Mouse (Mus musculus) lung, postnatal 0 days (tissue): ENCODE data around the gene Lhfpl2. TPM values are rescaled to one million over a fixed set of nuclear protein-coding genes. Genes with fewer than 3 reads are reported as not detected.

Source experiments
- ATAC-seq: fragments of 200-750 bp; cut with Nextera tagmentation; 2 replicates; pipeline ENCODE4 v1.8.0; 2017; ENCODE audit warnings: moderate library complexity
- DNase-seq: peaks from one replicate; pipeline ENCODE4 v3.0.0-alpha.2; 2016; ENCODE audit warnings: low spot score
- H3K27ac ChIP-seq: fragments of 300-500 bp; sonication (generic); 2 replicates; pipeline ENCODE4 v1.5.1; 2014; ENCODE audit warnings: antibody characterized with exemption, mild to moderate bottlenecking, low read length, mixed read lengths
- H3K27me3 ChIP-seq: fragments of 300-500 bp; sonication (generic); replicated peaks from 2 replicates; pipeline ENCODE4 v1.6.1; 2014; ENCODE audit warnings: low read length, mixed read lengths; ENCODE audit not compliant: insufficient read depth
- H3K36me3 ChIP-seq: fragments of 300-500 bp; sonication (generic); 2 replicates; pipeline ENCODE4 v1.6.1; 2014; ENCODE audit warnings: low read length, mixed read lengths; ENCODE audit not compliant: insufficient read depth
- H3K4me1 ChIP-seq: fragments of 300-500 bp; sonication (generic); 2 replicates; pipeline ENCODE4 v1.6.1; 2014; ENCODE audit warnings: antibody characterized with exemption, low read depth, low read length, mixed read lengths; ENCODE audit not compliant: insufficient read depth
- H3K4me2 ChIP-seq: fragments of 300-500 bp; sonication (generic); replicated peaks from 2 replicates; pipeline ENCODE4 v1.6.1; 2014; ENCODE audit warnings: low read depth, mild to moderate bottlenecking, low read length, moderate library complexity, mixed read lengths
- H3K4me3 ChIP-seq: fragments of 300-500 bp; sonication (generic); 2 replicates; pipeline ENCODE4 v1.5.1; 2014; ENCODE audit warnings: low read depth, low read length
- H3K9ac ChIP-seq: fragments of 300-500 bp; sonication (generic); replicated peaks from 2 replicates; pipeline ENCODE4 v1.6.1; 2014; ENCODE audit warnings: low read depth, mild to moderate bottlenecking
- H3K9me3 ChIP-seq: fragments of 300-500 bp; sonication (generic); 2 replicates; pipeline ENCODE4 v1.6.1; 2016; ENCODE audit warnings: low read length, mixed read lengths
- CTCF ChIP-seq: IDR thresholded peaks from 2 replicates; pipeline ENCODE4 v1.5.1; 2016; ENCODE audit warnings: antibody characterized with exemption, mild to moderate bottlenecking
- EP300 ChIP-seq: IDR thresholded peaks from 2 replicates; pipeline ENCODE4 v1.6.1; 2016; ENCODE audit warnings: antibody characterized with exemption, mild to moderate bottlenecking, control low read depth
- WGBS: fragments of 180-500 bp; shearing (Covaris S2); extraction: QIAGEN DNeasy Blood & Tissue Kit; methylation state at CpG from one replicate; pipeline ENCODE4 v1.1.7; 2014; 5-methylcytosine and 5-hydroxymethylcytosine counted together
- polyA plus RNA-seq: library from polyadenylated mRNA; unstranded; fragments of >200 nt; fragmentation: Nextera tagmentation; extraction: Ambion mirVana; gene quantifications from 2 replicates; pipeline ENCODE4 v1.2.1, GENCODE M21; 2015

Gene Lhfpl2
- polyA plus RNA-seq, 1 experiment from 2014 or later, result 19.9 TPM

DNA sequence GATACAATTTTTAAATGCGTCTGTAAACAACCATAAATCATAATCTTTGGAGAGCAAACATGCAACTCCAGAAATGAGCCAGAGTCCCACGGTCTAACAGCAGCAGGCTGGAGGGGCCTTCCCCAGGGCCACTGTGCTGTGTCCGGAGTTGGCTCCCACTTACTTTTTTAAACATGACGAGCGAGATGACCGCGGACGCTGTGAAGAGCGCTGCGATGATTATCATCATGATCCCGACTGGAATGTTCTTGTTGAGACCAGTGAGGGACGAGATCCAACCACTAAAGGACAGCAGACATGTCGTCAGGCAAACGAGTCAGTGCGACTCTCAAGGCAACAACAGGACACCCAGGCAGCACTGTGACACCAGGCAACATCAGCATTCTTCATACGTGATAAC, 150.4 kb downstream of the Lhfpl2 start:
- TF ChIP-seq EP300 (no peak), CTCF (no peak)
- H3K27me3 ChIP-seq, result no peaks in the 10 kb centered on the region
- no peak overlapping the region for H3K27ac ChIP-seq
- H3K9ac ChIP-seq, result no peak overlapping the region
- H3K36me3 ChIP-seq, result peaks cover 7% of the 10 kb centered on the region; the same call in 1 of the 2 replicates
- DNase-seq, result no peak
- 95% methylated on average over 16 of the region's 16 CpGs for WGBS
- H3K4me1 ChIP-seq, result no peaks in the 10 kb centered on the region
- H3K4me2 ChIP-seq, result no peak overlapping the region
- H3K9me3 ChIP-seq, result no peaks in the 10 kb centered on the region
- no peak for ATAC-seq
- no peak overlapping the region for H3K4me3 ChIP-seq

DNA sequence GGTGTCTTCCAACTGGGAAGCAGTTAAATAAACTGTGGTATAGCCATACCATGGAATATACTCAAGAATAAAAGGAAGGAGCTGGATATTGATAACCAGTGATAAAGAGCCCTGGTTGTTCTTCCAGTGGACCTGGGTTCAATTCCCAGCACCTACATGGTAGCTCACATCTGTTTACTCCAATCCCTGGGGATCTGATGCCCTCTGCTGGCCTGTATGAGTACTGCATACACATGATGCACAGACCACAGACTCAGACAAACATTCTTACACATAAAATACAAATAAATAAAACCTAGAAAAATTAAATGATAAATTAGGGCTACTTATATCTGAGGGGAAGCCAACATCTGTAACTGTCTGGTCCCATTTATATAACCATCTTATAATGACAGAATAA, 151.3 kb downstream of the Lhfpl2 start:
- Histone ChIP-seq H3K4me3 (no peak overlapping the region), H3K9ac (no peak overlapping the region), H3K36me3 (0 out of 2 replicates have a peak, but pooled peaks cover 3% of the 10 kb centered on the region), H3K4me1 (no peaks in the 10 kb centered on the region), H3K4me2 (no peak overlapping the region), H3K27me3 (no peaks in the 10 kb centered on the region), H3K9me3 (no peaks in the 10 kb centered on the region), H3K27ac (no peak overlapping the region)
- DNase-seq (no peak), ATAC-seq (no peak)
- TF ChIP-seq EP300, result no peak
- peak; percentile 55 for TF ChIP-seq CTCF

DNA sequence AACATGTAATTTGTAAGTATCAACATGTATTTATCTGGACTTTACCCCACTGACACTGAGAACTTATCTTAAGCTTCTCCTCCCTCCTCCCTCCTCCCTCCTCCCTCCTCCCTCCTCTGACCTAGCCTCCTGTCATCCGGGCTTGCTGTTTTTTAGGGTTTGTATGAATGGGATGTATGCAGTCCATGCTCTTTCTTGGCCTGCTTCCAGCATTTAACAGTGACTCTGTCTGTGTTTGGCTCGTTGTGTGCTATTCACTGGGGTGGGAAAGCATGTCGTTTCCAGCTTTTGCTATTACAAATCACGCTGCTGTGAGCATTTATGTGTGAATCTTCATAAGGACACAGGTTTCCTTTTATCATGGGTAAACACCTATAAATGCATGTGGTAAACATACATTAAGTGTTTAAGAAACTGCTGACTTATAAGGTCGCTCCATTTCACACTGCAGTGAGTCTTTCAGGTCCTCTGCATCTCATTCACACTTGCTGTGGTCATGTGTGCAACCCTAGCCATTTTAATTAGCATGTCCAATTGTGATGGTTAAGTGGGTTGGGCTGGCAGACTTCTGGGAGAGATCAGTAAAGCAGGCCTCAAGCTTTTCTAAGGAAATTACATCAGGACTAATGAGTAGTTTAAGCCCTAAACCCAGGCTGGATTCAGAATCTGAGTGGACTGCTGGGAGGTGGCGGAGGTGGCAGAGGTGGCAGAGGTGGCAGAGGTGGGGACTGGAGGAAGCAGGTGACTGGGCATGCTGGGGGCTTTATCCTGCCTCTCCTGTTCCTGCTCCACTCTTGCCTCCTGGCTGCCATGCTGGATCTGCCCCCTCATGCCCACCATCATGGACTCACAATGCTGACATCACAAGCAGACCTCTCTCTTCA, 153.9 kb downstream of the Lhfpl2 start:
- no peak for ATAC-seq
- Histone ChIP-seq H3K36me3 (0 out of 2 replicates have a peak, but pooled peaks cover 3% of the 10 kb centered on the region), H3K27me3 (no peaks in the 10 kb centered on the region), H3K4me3 (no peak overlapping the region), H3K4me2 (no peak overlapping the region), H3K4me1 (no peaks in the 10 kb centered on the region), H3K27ac (no peak overlapping the region), H3K9me3 (no peaks in the 10 kb centered on the region), H3K9ac (no peak overlapping the region)
- DNase-seq, result no peak
- TF ChIP-seq CTCF (no peak), EP300 (no peak)
- 49% methylated on average over 6 of the region's 6 CpGs for WGBS

DNA sequence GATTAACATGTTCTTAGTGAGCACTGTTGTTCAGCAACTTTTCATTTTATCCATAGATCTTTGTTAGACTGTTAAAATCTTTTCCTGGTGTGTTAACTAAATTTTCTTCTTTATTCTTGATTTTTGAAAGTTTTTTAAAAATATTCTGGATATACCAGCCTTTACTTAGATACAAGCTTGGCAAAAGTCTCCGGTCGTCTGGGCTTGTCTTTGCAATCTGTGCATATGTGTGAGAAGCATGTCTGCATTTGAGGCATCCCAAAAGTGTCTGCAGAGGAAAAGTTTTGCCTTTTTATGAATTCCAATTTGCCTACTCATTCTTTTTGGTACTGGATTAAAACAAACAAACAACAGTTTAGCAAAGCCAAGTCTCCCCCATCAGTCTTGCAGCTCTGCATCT, 154.6 kb downstream of the Lhfpl2 start:
- TF ChIP-seq EP300 (no peak), CTCF (no peak)
- no peaks in the 10 kb centered on the region for H3K9me3 ChIP-seq
- H3K36me3 ChIP-seq, result 0 out of 2 replicates have a peak, but pooled peaks cover 3% of the 10 kb centered on the region
- DNase-seq (no peak), ATAC-seq (no peak)
- H3K4me2 ChIP-seq, result no peak overlapping the region
- H3K4me3 ChIP-seq, result no peak overlapping the region
- no peak overlapping the region for H3K9ac ChIP-seq
- WGBS, result 97% methylated on average over 2 of the region's 2 CpGs
- H3K4me1 ChIP-seq, result no peaks in the 10 kb centered on the region
- H3K27ac ChIP-seq, result no peak overlapping the region
- H3K27me3 ChIP-seq, result no peaks in the 10 kb centered on the region

DNA sequence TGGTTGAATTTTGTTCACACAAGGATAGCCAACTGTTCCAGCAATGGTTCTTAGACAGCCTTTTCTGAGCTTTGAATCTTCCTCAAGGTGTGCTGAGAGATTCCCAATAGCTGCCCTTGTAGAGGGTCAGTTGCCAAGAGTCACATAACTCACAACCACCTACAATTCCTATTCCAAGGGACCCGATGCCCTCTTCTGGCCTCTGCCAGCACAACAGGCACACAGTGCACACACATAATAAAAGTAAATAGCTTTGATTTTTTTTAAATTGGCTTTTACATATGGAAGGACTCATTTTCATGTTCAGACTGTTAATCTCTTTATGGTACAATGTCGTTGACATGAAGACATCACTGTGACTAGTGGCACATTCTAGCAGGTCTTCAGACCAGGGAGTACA, 155.1 kb downstream of the Lhfpl2 start:
- H3K4me1 ChIP-seq, result no peaks in the 10 kb centered on the region
- H3K4me2 ChIP-seq, result no peak overlapping the region
- no peaks in the 10 kb centered on the region for H3K27me3 ChIP-seq
- no peaks in the 10 kb centered on the region for H3K9me3 ChIP-seq
- no peak for DNase-seq
- H3K9ac ChIP-seq, result no peak overlapping the region
- H3K36me3 ChIP-seq, result 0 out of 2 replicates have a peak, but pooled peaks cover 3% of the 10 kb centered on the region
- no peak overlapping the region for H3K4me3 ChIP-seq
- TF ChIP-seq CTCF (peak; percentile 42), EP300 (no peak)
- no peak overlapping the region for H3K27ac ChIP-seq
- ATAC-seq, result no peak
- WGBS, result 91% methylated on average over 2 of the region's 2 CpGs

DNA sequence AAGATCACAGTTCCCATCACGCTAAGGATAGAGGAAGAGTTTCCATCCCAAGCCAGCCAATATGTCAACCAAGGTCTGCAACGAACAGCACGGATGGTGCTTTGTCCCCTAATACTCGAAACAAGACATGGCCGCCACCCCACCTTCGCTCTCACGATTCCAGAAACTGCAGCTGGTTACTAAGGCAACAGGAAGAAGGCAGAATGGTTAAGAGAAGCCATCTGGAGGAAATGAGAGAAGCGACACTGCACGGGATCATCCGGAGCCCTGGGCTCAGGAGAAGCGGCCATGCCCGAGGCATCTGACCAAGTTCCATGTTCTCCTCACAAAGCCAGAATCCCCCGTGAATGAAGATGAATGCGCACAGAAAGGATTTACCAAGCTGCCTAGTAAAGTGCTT, 166.0 kb downstream of the Lhfpl2 start:
- Histone ChIP-seq H3K9ac (no peak overlapping the region), H3K27ac (no peak overlapping the region), H3K4me1 (no peaks in the 10 kb centered on the region), H3K4me2 (no peak overlapping the region), H3K27me3 (no peaks in the 10 kb centered on the region), H3K4me3 (no peak overlapping the region), H3K9me3 (no peaks in the 10 kb centered on the region), H3K36me3 (0 out of 2 replicates have a peak, but pooled peaks cover 5% of the 10 kb centered on the region)
- no peak for DNase-seq
- no peak for ATAC-seq
- WGBS, result 72% methylated on average over 14 of the region's 14 CpGs
- no peak for TF ChIP-seq EP300
- TF ChIP-seq CTCF, result no peak
